Mouse (Mus musculus): ENCODE results near the gene 2900026A02Rik. TPM values are rescaled to one million over a fixed set of nuclear protein-coding genes. Genes with fewer than 3 reads are reported as not detected.

Gene 2900026A02Rik
- polyA plus RNA-seq (2015; fragmentation: Nextera tagmentation; extraction: Ambion mirVana): 5.3 and 6.2 TPM in 2 replicates

- H3K4me2 ChIP-seq (replicated peaks; ENCODE audit: low read depth): peak within 1 kb of the TSS; percentile 94
- H3K9me3 ChIP-seq (ENCODE audit: control insufficient read depth, low read length): no peaks in the 10 kb centered on the region
- 10% methylated on average over 47 of the region's 62 CpGs for WGBS
- peak within 1 kb of the TSS; percentile 77 for H3K4me3 ChIP-seq (ENCODE audit: low read depth, low read length)
- DNase-seq (ENCODE audit: low spot score) (peak; percentile 84), ATAC-seq (ENCODE audit: low FRiP score, low TSS enrichment) (peak; percentile 34; the same call in 1 of the 2 replicates)
- no peaks in the 10 kb centered on the region for H3K36me3 ChIP-seq (ENCODE audit: control insufficient read depth, insufficient read depth, low read length)
- 0 out of 2 replicates have a peak, but pooled peaks cover 3% of the 10 kb centered on the region for H3K4me1 ChIP-seq (replicated peaks; ENCODE audit: control insufficient read depth, insufficient read depth)
- peak within 1 kb of the TSS; percentile 80 for H3K9ac ChIP-seq (ENCODE audit: low read length)
- no peaks in the 10 kb centered on the region for H3K27me3 ChIP-seq (ENCODE audit: control insufficient read depth, insufficient read depth, low read length)
- peak within 1 kb of the TSS; percentile 73 for H3K27ac ChIP-seq (replicated peaks)
- TF ChIP-seq CTCF (IDR thresholded peaks at IDR 0.05; ENCODE audit: low read depth): peak; percentile 82
- no peak for TF ChIP-seq EP300 (optimal IDR thresholded peaks at IDR 0.05)
Measured at GRCm38 (mm10) chr5:113221147-113221865, at the start of gene 2900026A02Rik. Gene 2900026A02Rik, minus strand, starts transcription at chr5:113221236.

GRCm38 (mm10) chr5:113270043-113270442 lies 49.0 kb upstream of the 2900026A02Rik start:
- DNase-seq (ENCODE audit: low spot score) (no peak), ATAC-seq (ENCODE audit: low FRiP score, low TSS enrichment) (no peak)
- peak; percentile 45 for TF ChIP-seq CTCF (IDR thresholded peaks at IDR 0.05; ENCODE audit: low read depth)
- TF ChIP-seq EP300 (optimal IDR thresholded peaks at IDR 0.05): no peak
- Histone ChIP-seq H3K9ac (ENCODE audit: low read length) (no peak overlapping the region), H3K36me3 (ENCODE audit: control insufficient read depth, insufficient read depth, low read length) (no peaks in the 10 kb centered on the region), H3K4me2 (replicated peaks; ENCODE audit: low read depth) (no peak overlapping the region), H3K4me3 (ENCODE audit: low read depth, low read length) (no peak overlapping the region), H3K27me3 (ENCODE audit: control insufficient read depth, insufficient read depth, low read length) (no peaks in the 10 kb centered on the region), H3K27ac (replicated peaks) (no peak overlapping the region), H3K4me1 (replicated peaks; ENCODE audit: control insufficient read depth, insufficient read depth) (no peaks in the 10 kb centered on the region), H3K9me3 (ENCODE audit: control insufficient read depth, low read length) (no peaks in the 10 kb centered on the region)
- WGBS: 73% methylated on average over 3 of the region's 3 CpGs

GRCm38 (mm10) chr5:113268246-113268645 lies 47.2 kb upstream of the 2900026A02Rik start:
- Histone ChIP-seq H3K27ac (replicated peaks) (no peak overlapping the region), H3K9me3 (ENCODE audit: control insufficient read depth, low read length) (no peaks in the 10 kb centered on the region), H3K4me2 (replicated peaks; ENCODE audit: low read depth) (no peak overlapping the region), H3K27me3 (ENCODE audit: control insufficient read depth, insufficient read depth, low read length) (no peaks in the 10 kb centered on the region), H3K4me3 (ENCODE audit: low read depth, low read length) (no peak overlapping the region), H3K9ac (ENCODE audit: low read length) (no peak overlapping the region), H3K4me1 (replicated peaks; ENCODE audit: control insufficient read depth, insufficient read depth) (no peaks in the 10 kb centered on the region), H3K36me3 (ENCODE audit: control insufficient read depth, insufficient read depth, low read length) (no peaks in the 10 kb centered on the region)
- ATAC-seq (ENCODE audit: low FRiP score, low TSS enrichment) (peak; percentile 31; the same call in 1 of the 2 replicates), DNase-seq (ENCODE audit: low spot score) (no peak)
- TF ChIP-seq EP300 (optimal IDR thresholded peaks at IDR 0.05): no peak
- no peak for TF ChIP-seq CTCF (IDR thresholded peaks at IDR 0.05; ENCODE audit: low read depth)

- H3K36me3 ChIP-seq (ENCODE audit: control insufficient read depth, insufficient read depth, low read length): no peaks in the 10 kb centered on the region
- no peaks in the 10 kb centered on the region for H3K27me3 ChIP-seq (ENCODE audit: control insufficient read depth, insufficient read depth, low read length)
- H3K4me2 ChIP-seq (replicated peaks; ENCODE audit: low read depth): no peak overlapping the region
- H3K9me3 ChIP-seq (ENCODE audit: control insufficient read depth, low read length): no peaks in the 10 kb centered on the region
- H3K4me1 ChIP-seq (replicated peaks; ENCODE audit: control insufficient read depth, insufficient read depth): no peaks in the 10 kb centered on the region
- H3K9ac ChIP-seq (ENCODE audit: low read length): no peak overlapping the region
- TF ChIP-seq CTCF (IDR thresholded peaks at IDR 0.05; ENCODE audit: low read depth) (no peak), EP300 (optimal IDR thresholded peaks at IDR 0.05) (no peak)
- 72% methylated on average over 8 of the region's 8 CpGs for WGBS
- ATAC-seq (ENCODE audit: low FRiP score, low TSS enrichment) (no peak), DNase-seq (ENCODE audit: low spot score) (no peak)
- H3K4me3 ChIP-seq (ENCODE audit: low read depth, low read length): no peak overlapping the region
- H3K27ac ChIP-seq (replicated peaks): no peak overlapping the region
Measured at GRCm38 (mm10) chr5:113265637-113266036, 44.6 kb upstream of the 2900026A02Rik start.

- H3K27ac ChIP-seq (replicated peaks): no peak overlapping the region
- WGBS: 94% methylated on average over 11 of the region's 11 CpGs
Measured at GRCm38 (mm10) chr5:113250806-113251205, 29.8 kb upstream of the 2900026A02Rik start.

GRCm38 (mm10) chr5:113249263-113249930 lies 28.4 kb upstream of the 2900026A02Rik start:
- Histone ChIP-seq H3K27ac (replicated peaks) (peak overlapping the region; percentile 74), H3K4me1 (replicated peaks; ENCODE audit: control insufficient read depth, insufficient read depth) (no peaks in the 10 kb centered on the region), H3K36me3 (ENCODE audit: control insufficient read depth, insufficient read depth, low read length) (no peaks in the 10 kb centered on the region), H3K9me3 (ENCODE audit: control insufficient read depth, low read length) (no peaks in the 10 kb centered on the region), H3K27me3 (ENCODE audit: control insufficient read depth, insufficient read depth, low read length) (no peaks in the 10 kb centered on the region), H3K9ac (ENCODE audit: low read length) (no peak overlapping the region), H3K4me2 (replicated peaks; ENCODE audit: low read depth) (no peak overlapping the region), H3K4me3 (ENCODE audit: low read depth, low read length) (no peak overlapping the region)
- 44% methylated on average over 8 of the region's 8 CpGs for WGBS
- ATAC-seq (ENCODE audit: low FRiP score, low TSS enrichment) (peak; percentile 94), DNase-seq (ENCODE audit: low spot score) (peak; percentile 48)
- TF ChIP-seq EP300 (optimal IDR thresholded peaks at IDR 0.05): no peak
- no peak for TF ChIP-seq CTCF (IDR thresholded peaks at IDR 0.05; ENCODE audit: low read depth)

More at GRCm38 (mm10) chr5:113250806-113251205, 29.8 kb upstream of the 2900026A02Rik start:
- ATAC-seq (ENCODE audit: low FRiP score, low TSS enrichment): no peak
- no peaks in the 10 kb centered on the region for H3K9me3 ChIP-seq (ENCODE audit: control insufficient read depth, low read length)
- no peak for TF ChIP-seq CTCF (IDR thresholded peaks at IDR 0.05; ENCODE audit: low read depth)
- TF ChIP-seq EP300 (optimal IDR thresholded peaks at IDR 0.05): no peak
- H3K9ac ChIP-seq (ENCODE audit: low read length): no peak overlapping the region
- H3K36me3 ChIP-seq (ENCODE audit: control insufficient read depth, insufficient read depth, low read length): no peaks in the 10 kb centered on the region
- no peaks in the 10 kb centered on the region for H3K27me3 ChIP-seq (ENCODE audit: control insufficient read depth, insufficient read depth, low read length)
- no peaks in the 10 kb centered on the region for H3K4me1 ChIP-seq (replicated peaks; ENCODE audit: control insufficient read depth, insufficient read depth)
- DNase-seq (ENCODE audit: low spot score): no peak
- no peak overlapping the region for H3K4me3 ChIP-seq (ENCODE audit: low read depth, low read length)
- no peak overlapping the region for H3K4me2 ChIP-seq (replicated peaks; ENCODE audit: low read depth)
